Mouse (Mus musculus): Measurements from ENCODE around the gene Oaz1.

The Oaz1 gene

GRCm38 (mm10) chr10:80826151-80827062, at the start of gene Oaz1:
TSS of gene Oaz1 (plus strand) at chr10:80826656.
- DNase-seq (ENCODE audit: low spot score in 2 of 2) = peak; percentile 94 to 99

- no peak for DNase-seq (ENCODE audit: low spot score in 2 of 2)
Measured at GRCm38 (mm10) chr10:80777123-80777522, 49.3 kb upstream of the Oaz1 start.

- no peak for DNase-seq (ENCODE audit: low spot score in 2 of 2)
Measured at GRCm38 (mm10) chr10:80779565-80779964, 46.9 kb upstream of the Oaz1 start.

- DNase-seq (ENCODE audit: low spot score in 2 of 2) = no peak
Measured at GRCm38 (mm10) chr10:80784302-80784701, 42.2 kb upstream of the Oaz1 start.

GRCm38 (mm10) chr10:80784871-80785270, 41.6 kb upstream of the Oaz1 start:
- DNase-seq (ENCODE audit: low spot score in 2 of 2) = no peak

GRCm38 (mm10) chr10:80785963-80786362, 40.5 kb upstream of the Oaz1 start:
- DNase-seq (ENCODE audit: low spot score in 2 of 2) = no peak

- DNase-seq (ENCODE audit: low spot score in 2 of 2) = no peak
Measured at GRCm38 (mm10) chr10:80787517-80787916, 38.9 kb upstream of the Oaz1 start.

GRCm38 (mm10) chr10:80790761-80791404, 35.6 kb upstream of the Oaz1 start:
- no peak for DNase-seq (ENCODE audit: low spot score in 2 of 2)

- DNase-seq (ENCODE audit: low spot score in 2 of 2) = no peak
Measured at GRCm38 (mm10) chr10:80791476-80792174, 34.8 kb upstream of the Oaz1 start.

GRCm38 (mm10) chr10:80792175-80793032, 34.1 kb upstream of the Oaz1 start:
- no peak for DNase-seq (ENCODE audit: low spot score in 2 of 2)

- no peak for DNase-seq (ENCODE audit: low spot score in 2 of 2)
Measured at GRCm38 (mm10) chr10:80793033-80793784, 33.2 kb upstream of the Oaz1 start.

GRCm38 (mm10) chr10:80793803-80794202, 32.7 kb upstream of the Oaz1 start:
- no peak for DNase-seq (ENCODE audit: low spot score in 2 of 2)

- no peak for DNase-seq (ENCODE audit: low spot score in 2 of 2)
Measured at GRCm38 (mm10) chr10:80794750-80795149, 31.7 kb upstream of the Oaz1 start.

GRCm38 (mm10) chr10:80796307-80796848, 30.1 kb upstream of the Oaz1 start:
- no peak for DNase-seq (ENCODE audit: low spot score in 2 of 2)

GRCm38 (mm10) chr10:80797186-80798149, 29.0 kb upstream of the Oaz1 start:
- DNase-seq (ENCODE audit: low spot score in 2 of 2) = peak in 1 of 2 experiments; percentile 48

GRCm38 (mm10) chr10:80798150-80799006, 28.1 kb upstream of the Oaz1 start, which contains the start of the genes Sf3a2 and Plekhj1:
TSS of gene Sf3a2 (plus strand) at chr10:80798198.
TSS of gene Plekhj1 (minus strand) at chr10:80798626.
- peak; percentile 91 to 96 for DNase-seq (ENCODE audit: low spot score in 2 of 2)

GRCm38 (mm10) chr10:80799070-80799566, 27.3 kb upstream of the Oaz1 start:
- no peak for DNase-seq (ENCODE audit: low spot score in 2 of 2)
